Mouse (Mus musculus) neural tube, embryonic 13.5 days (tissue): ENCODE data around the gene Nsmce4a. TPM values are rescaled to one million over a fixed set of nuclear protein-coding genes. Genes with fewer than 3 reads are reported as not detected.

ENCODE experiments used
- ATAC-seq: fragments of 200-750 bp; cut with Nextera tagmentation; 2 replicates; pipeline ENCODE4 v1.8.0; 2017; ENCODE audit warnings: low read depth, mild to moderate bottlenecking, moderate TSS enrichment, moderate library complexity
- H3K27ac ChIP-seq: fragments of 300-500 bp; sonication (generic); replicated peaks from 2 replicates; pipeline ENCODE4 v1.5.1; 2015; ENCODE audit warnings: moderate library complexity, mild to moderate bottlenecking, inconsistent platforms
- H3K27me3 ChIP-seq: fragments of 300-500 bp; sonication (generic); 2 replicates; pipeline ENCODE4 v1.6.1; 2015; ENCODE audit warnings: mild to moderate bottlenecking, inconsistent platforms
- H3K36me3 ChIP-seq: fragments of 300-500 bp; sonication (generic); 2 replicates; pipeline ENCODE4 v1.6.1; 2015; ENCODE audit warnings: mild to moderate bottlenecking, inconsistent platforms
- H3K4me1 ChIP-seq: fragments of 300-500 bp; sonication (generic); replicated peaks from 2 replicates; pipeline ENCODE4 v1.6.1; 2015; ENCODE audit warnings: inconsistent platforms
- H3K4me2 ChIP-seq: fragments of 300-500 bp; sonication (generic); 2 replicates; pipeline ENCODE4 v1.6.1; 2015; ENCODE audit warnings: inconsistent platforms, mild to moderate bottlenecking, moderate library complexity
- H3K4me3 ChIP-seq: fragments of 300-500 bp; sonication (generic); 2 replicates; pipeline ENCODE4 v1.5.1; 2015; ENCODE audit warnings: mild to moderate bottlenecking, inconsistent platforms
- H3K9ac ChIP-seq: fragments of 300-500 bp; sonication (generic); 2 replicates; pipeline ENCODE4 v1.6.1; 2015; ENCODE audit warnings: moderate library complexity, mild to moderate bottlenecking, inconsistent platforms
- H3K9me3 ChIP-seq: fragments of 300-500 bp; sonication (generic); 2 replicates; pipeline ENCODE4 v1.6.1; 2016; ENCODE audit warnings: inconsistent platforms
- whole genome bisulfite sequencing: fragments of 180-500 bp; shearing (Covaris S2); methylation state at CpG from one replicate; pipeline ENCODE4 v1.1.7; 2015; 5-methylcytosine and 5-hydroxymethylcytosine counted together
- polyA plus RNA-seq: library from polyadenylated mRNA; unstranded; fragments of >200 nt; fragmentation: Nextera tagmentation; extraction: Ambion mirVana; gene quantifications from 2 replicates; pipeline ENCODE4 v1.2.1, GENCODE M21; 2015

Gene Nsmce4a
- polyA plus RNA-seq, 1 experiment from 2014 or later = 107 TPM

- WGBS = 91% methylated on average over 8 of the region's 8 CpGs
- H3K9ac ChIP-seq = no peak overlapping the region
- ATAC-seq = no peak
- H3K36me3 ChIP-seq = no peaks in the 10 kb centered on the region
- no peak overlapping the region for H3K27ac ChIP-seq
- H3K4me1 ChIP-seq = peaks cover 5% of the 10 kb centered on the region
- H3K27me3 ChIP-seq = no peaks in the 10 kb centered on the region
- no peaks in the 10 kb centered on the region for H3K9me3 ChIP-seq
- no peak overlapping the region for H3K4me2 ChIP-seq
- no peak overlapping the region for H3K4me3 ChIP-seq
Measured at GRCm38 (mm10) chr7:130523451-130523850, 49.5 kb downstream of the Nsmce4a start.

- Histone ChIP-seq H3K9ac (no peak overlapping the region), H3K9me3 (no peaks in the 10 kb centered on the region), H3K27ac (no peak overlapping the region), H3K36me3 (no peaks in the 10 kb centered on the region), H3K27me3 (no peaks in the 10 kb centered on the region), H3K4me2 (peak overlapping the region; percentile 84; the same call in 1 of the 2 replicates), H3K4me1 (peaks cover 28% of the 10 kb centered on the region), H3K4me3 (no peak overlapping the region)
- WGBS = 88% methylated on average over 14 of the region's 14 CpGs
- ATAC-seq = no peak
Measured at GRCm38 (mm10) chr7:130520812-130521422, 52.0 kb downstream of the Nsmce4a start.

GRCm38 (mm10) chr7:130520049-130520425, 52.9 kb downstream of the Nsmce4a start, which contains the start of gene Ate1:
Gene Ate1, minus strand, starts transcription at chr7:130520369.
- H3K4me2 ChIP-seq = peak within 1 kb of the TSS; percentile 84
- no peak for ATAC-seq
- H3K27me3 ChIP-seq = no peaks in the 10 kb centered on the region
- H3K4me3 ChIP-seq = peak within 1 kb of the TSS; percentile 84
- 21% methylated on average over 20 of the region's 20 CpGs for WGBS
- peak within 1 kb of the TSS; percentile 95 for H3K27ac ChIP-seq
- H3K9me3 ChIP-seq = no peaks in the 10 kb centered on the region
- 0 out of 2 replicates have a peak, but pooled peaks cover 2% of the 10 kb centered on the region for H3K36me3 ChIP-seq
- peaks cover 28% of the 10 kb centered on the region for H3K4me1 ChIP-seq
- H3K9ac ChIP-seq = peak within 1 kb of the TSS; percentile 91

- peak overlapping the region; percentile 91 for H3K9ac ChIP-seq
- WGBS = under 1% methylated on average over 90 of the region's 90 CpGs
Measured at GRCm38 (mm10) chr7:130519096-130520048, 53.5 kb downstream of the Nsmce4a start.

GRCm38 (mm10) chr7:130518213-130519095, 54.5 kb downstream of the Nsmce4a start:
- ATAC-seq = no peak
- Histone ChIP-seq H3K4me3 (peak overlapping the region; percentile 84), H3K4me2 (peak overlapping the region; percentile 84), H3K27me3 (no peaks in the 10 kb centered on the region), H3K9me3 (no peaks in the 10 kb centered on the region), H3K36me3 (0 out of 2 replicates have a peak, but pooled peaks cover 12% of the 10 kb centered on the region), H3K4me1 (peaks cover 28% of the 10 kb centered on the region), H3K27ac (peak overlapping the region; percentile 95), H3K9ac (peak overlapping the region; percentile 91)
- 46% methylated on average over 26 of the region's 26 CpGs for WGBS

More at GRCm38 (mm10) chr7:130519096-130520048, 53.5 kb downstream of the Nsmce4a start:
- no peaks in the 10 kb centered on the region for H3K27me3 ChIP-seq
- H3K4me2 ChIP-seq = peak overlapping the region; percentile 84
- H3K4me1 ChIP-seq = peaks cover 28% of the 10 kb centered on the region
- H3K27ac ChIP-seq = peak overlapping the region; percentile 95
- H3K9me3 ChIP-seq = no peaks in the 10 kb centered on the region
- peak overlapping the region; percentile 84 for H3K4me3 ChIP-seq
- peak; percentile 97 for ATAC-seq
- 0 out of 2 replicates have a peak, but pooled peaks cover 6% of the 10 kb centered on the region for H3K36me3 ChIP-seq

GRCm38 (mm10) chr7:130510243-130510642, 62.7 kb downstream of the Nsmce4a start:
- no peaks in the 10 kb centered on the region for H3K4me1 ChIP-seq
- no peaks in the 10 kb centered on the region for H3K9me3 ChIP-seq
- H3K4me3 ChIP-seq = no peak overlapping the region
- 91% methylated on average over 5 of the region's 5 CpGs for WGBS
- H3K27ac ChIP-seq = no peak overlapping the region
- no peak overlapping the region for H3K9ac ChIP-seq
- no peak overlapping the region for H3K4me2 ChIP-seq
- ATAC-seq = no peak
- no peaks in the 10 kb centered on the region for H3K27me3 ChIP-seq
- H3K36me3 ChIP-seq = peaks cover 75% of the 10 kb centered on the region

GRCm38 (mm10) chr7:130503006-130503405, 69.9 kb downstream of the Nsmce4a start:
- no peaks in the 10 kb centered on the region for H3K27me3 ChIP-seq
- H3K4me2 ChIP-seq = no peak overlapping the region
- H3K4me1 ChIP-seq = no peaks in the 10 kb centered on the region
- no peak overlapping the region for H3K9ac ChIP-seq
- no peak for ATAC-seq
- peaks cover 68% of the 10 kb centered on the region for H3K36me3 ChIP-seq
- no peak overlapping the region for H3K4me3 ChIP-seq
- WGBS = 96% methylated on average over 5 of the region's 5 CpGs
- no peaks in the 10 kb centered on the region for H3K9me3 ChIP-seq
- no peak overlapping the region for H3K27ac ChIP-seq

- H3K4me2 ChIP-seq = no peak overlapping the region
- H3K27me3 ChIP-seq = no peaks in the 10 kb centered on the region
- H3K4me3 ChIP-seq = no peak overlapping the region
- no peak overlapping the region for H3K9ac ChIP-seq
- peaks cover 56% of the 10 kb centered on the region for H3K36me3 ChIP-seq
- WGBS = 88% methylated on average over 1 of the region's 1 CpGs
- no peak for ATAC-seq
- no peaks in the 10 kb centered on the region for H3K4me1 ChIP-seq
- no peak overlapping the region for H3K27ac ChIP-seq
- H3K9me3 ChIP-seq = no peaks in the 10 kb centered on the region
Measured at GRCm38 (mm10) chr7:130501499-130501898, 71.4 kb downstream of the Nsmce4a start.

- H3K36me3 ChIP-seq = peaks cover 19% of the 10 kb centered on the region
- H3K4me1 ChIP-seq = peaks cover 8% of the 10 kb centered on the region
- 88% methylated on average over 3 of the region's 3 CpGs for WGBS
- no peak overlapping the region for H3K9ac ChIP-seq
- no peaks in the 10 kb centered on the region for H3K27me3 ChIP-seq
- no peak overlapping the region for H3K4me2 ChIP-seq
- H3K9me3 ChIP-seq = no peaks in the 10 kb centered on the region
- H3K27ac ChIP-seq = no peak overlapping the region
- H3K4me3 ChIP-seq = no peak overlapping the region
- no peak for ATAC-seq
Measured at GRCm38 (mm10) chr7:130493346-130493745, 79.6 kb downstream of the Nsmce4a start.

GRCm38 (mm10) chr7:130492026-130492425, 80.9 kb downstream of the Nsmce4a start:
- no peaks in the 10 kb centered on the region for H3K27me3 ChIP-seq
- no peak overlapping the region for H3K9ac ChIP-seq
- H3K4me1 ChIP-seq = peaks cover 8% of the 10 kb centered on the region
- no peak overlapping the region for H3K4me2 ChIP-seq
- H3K27ac ChIP-seq = no peak overlapping the region
- H3K9me3 ChIP-seq = no peaks in the 10 kb centered on the region
- no peak for ATAC-seq
- H3K4me3 ChIP-seq = no peak overlapping the region
- H3K36me3 ChIP-seq = peaks cover 28% of the 10 kb centered on the region
